Mouse (Mus musculus) lung, embryonic 16.5 days (tissue): ENCODE data around the gene Aup1. TPM values are rescaled to one million over a fixed set of nuclear protein-coding genes. Genes with fewer than 3 reads are reported as not detected.
A peak's percentile ranks its signal among the peaks of the same experiment; 100 is the strongest.

ENCODE experiments used
- ATAC-seq: fragments of 200-750 bp; cut with Nextera tagmentation; 2 replicates; pipeline ENCODE4 v1.8.0; 2017; ENCODE audit warnings: low read depth, mild to moderate bottlenecking, moderate library complexity
- H3K27ac ChIP-seq: fragments of 300-500 bp; sonication (generic); 2 replicates; pipeline ENCODE4 v1.5.1; 2014; ENCODE audit warnings: mild to moderate bottlenecking, control low read depth, low read length
- H3K27me3 ChIP-seq: fragments of 300-500 bp; sonication (generic); 2 replicates; pipeline ENCODE4 v1.6.1; 2014; ENCODE audit warnings: low read depth, low read length, mixed read lengths; ENCODE audit not compliant: control insufficient read depth, insufficient read depth
- H3K36me3 ChIP-seq: fragments of 300-500 bp; sonication (generic); 2 replicates; pipeline ENCODE4 v1.6.1; 2014; ENCODE audit warnings: low read length; ENCODE audit not compliant: control insufficient read depth, insufficient read depth
- H3K4me1 ChIP-seq: fragments of 300-500 bp; sonication (generic); replicated peaks from 2 replicates; pipeline ENCODE4 v1.6.1; 2014; ENCODE audit warnings: low read length, mixed read lengths; ENCODE audit not compliant: control insufficient read depth, insufficient read depth
- H3K4me2 ChIP-seq: fragments of 300-500 bp; sonication (generic); 2 replicates; pipeline ENCODE4 v1.6.1; 2014; ENCODE audit warnings: low read depth, low read length, control low read depth
- H3K4me3 ChIP-seq: fragments of 300-500 bp; sonication (generic); 2 replicates; pipeline ENCODE4 v1.5.1; 2014; ENCODE audit warnings: mild to moderate bottlenecking, low read length, control low read depth
- H3K9ac ChIP-seq: fragments of 300-500 bp; sonication (generic); 2 replicates; pipeline ENCODE4 v1.6.1; 2014; ENCODE audit warnings: low read length, control low read depth
- H3K9me3 ChIP-seq: fragments of 300-500 bp; sonication (generic); 2 replicates; pipeline ENCODE4 v1.6.1; 2016; ENCODE audit warnings: low read length; ENCODE audit not compliant: control insufficient read depth
- WGBS: fragments of 180-500 bp; shearing (Covaris S2); extraction: QIAGEN DNeasy Blood & Tissue Kit; methylation state at CpG from one replicate; pipeline ENCODE4 v1.1.7; 2014; 5-methylcytosine and 5-hydroxymethylcytosine counted together
- polyA plus RNA-seq: library from polyadenylated mRNA; unstranded; fragments of >200 nt; fragmentation: Nextera tagmentation; extraction: Ambion mirVana; gene quantifications from 2 replicates; pipeline ENCODE4 v1.2.1, GENCODE M21; 2015

Aup1 gene
- polyA plus RNA-seq, 1 experiment from 2014 or later: 211 TPM

GRCm38 (mm10) chr6:83057790-83058189 is 3.5 kb downstream of the Aup1 start, which contains the start of gene Dqx1:
Gene Dqx1, plus strand, starts transcription at chr6:83057844.
- H3K9ac ChIP-seq: no peak within 1 kb of the TSS
- no peaks in the 10 kb centered on the region for H3K9me3 ChIP-seq
- peaks cover 11% of the 10 kb centered on the region for H3K27me3 ChIP-seq
- H3K4me3 ChIP-seq: no peak within 1 kb of the TSS
- H3K27ac ChIP-seq: no peak within 1 kb of the TSS
- H3K4me2 ChIP-seq: no peak within 1 kb of the TSS
- H3K4me1 ChIP-seq: peaks cover 17% of the 10 kb centered on the region
- peaks cover 5% of the 10 kb centered on the region for H3K36me3 ChIP-seq
- 34% methylated on average over 3 of the region's 3 CpGs for WGBS
- 0 out of 2 replicates have a peak, but pooled peaks have one; percentile 1 for ATAC-seq

- peaks cover 20% of the 10 kb centered on the region for H3K27me3 ChIP-seq
- no peak overlapping the region for H3K9ac ChIP-seq
- no peak overlapping the region for H3K4me3 ChIP-seq
- H3K4me2 ChIP-seq: no peak overlapping the region
- H3K36me3 ChIP-seq: peaks cover 5% of the 10 kb centered on the region
- ATAC-seq: no peak
- peaks cover 10% of the 10 kb centered on the region for H3K4me1 ChIP-seq
- H3K9me3 ChIP-seq: no peaks in the 10 kb centered on the region
- H3K27ac ChIP-seq: no peak overlapping the region
- WGBS: 72% methylated on average over 2 of the region's 2 CpGs
Observed at GRCm38 (mm10) chr6:83058725-83059124, 4.4 kb downstream of the Aup1 start.

- Histone ChIP-seq H3K4me2 (no peak overlapping the region), H3K4me3 (no peak overlapping the region), H3K9me3 (no peaks in the 10 kb centered on the region), H3K4me1 (no peaks in the 10 kb centered on the region; the same call in 1 of the 2 replicates), H3K36me3 (no peaks in the 10 kb centered on the region), H3K27ac (no peak overlapping the region), H3K27me3 (peaks cover 92% of the 10 kb centered on the region), H3K9ac (no peak overlapping the region)
- WGBS: 30% methylated on average over 8 of the region's 8 CpGs
- ATAC-seq: no peak
Observed at GRCm38 (mm10) chr6:83065995-83066394, 11.7 kb downstream of the Aup1 start.

GRCm38 (mm10) chr6:83066441-83066840 is 12.1 kb downstream of the Aup1 start:
- ATAC-seq: no peak
- H3K4me2 ChIP-seq: no peak overlapping the region
- H3K27me3 ChIP-seq: peaks cover 97% of the 10 kb centered on the region
- no peaks in the 10 kb centered on the region for H3K36me3 ChIP-seq
- H3K27ac ChIP-seq: no peak overlapping the region
- no peak overlapping the region for H3K9ac ChIP-seq
- WGBS: 26% methylated on average over 6 of the region's 6 CpGs
- no peaks in the 10 kb centered on the region for H3K9me3 ChIP-seq
- H3K4me3 ChIP-seq: no peak overlapping the region
- H3K4me1 ChIP-seq: peaks cover 2% of the 10 kb centered on the region; the same call in 1 of the 2 replicates

GRCm38 (mm10) chr6:83068221-83068620 is 13.9 kb downstream of the Aup1 start:
- peaks cover 2% of the 10 kb centered on the region; the same call in 1 of the 2 replicates for H3K4me1 ChIP-seq
- no peaks in the 10 kb centered on the region for H3K36me3 ChIP-seq
- H3K4me2 ChIP-seq: peak overlapping the region; percentile 45; the same call in 1 of the 2 replicates
- H3K27me3 ChIP-seq: peaks cover 96% of the 10 kb centered on the region
- ATAC-seq: no peak
- H3K9me3 ChIP-seq: no peaks in the 10 kb centered on the region
- H3K4me3 ChIP-seq: peak overlapping the region; percentile 29
- WGBS: 6% methylated on average over 8 of the region's 8 CpGs
- H3K27ac ChIP-seq: no peak overlapping the region
- no peak overlapping the region for H3K9ac ChIP-seq

- H3K4me1 ChIP-seq: peaks cover 2% of the 10 kb centered on the region; the same call in 1 of the 2 replicates
- ATAC-seq: no peak
- H3K36me3 ChIP-seq: no peaks in the 10 kb centered on the region
- peak overlapping the region; percentile 29 for H3K4me3 ChIP-seq
- 1% methylated on average over 79 of the region's 81 CpGs for WGBS
- peaks cover 95% of the 10 kb centered on the region for H3K27me3 ChIP-seq
- no peaks in the 10 kb centered on the region for H3K9me3 ChIP-seq
- H3K27ac ChIP-seq: no peak overlapping the region
- H3K4me2 ChIP-seq: peak overlapping the region; percentile 45
- no peak overlapping the region for H3K9ac ChIP-seq
Observed at GRCm38 (mm10) chr6:83068706-83069487, 14.6 kb downstream of the Aup1 start.

- Histone ChIP-seq H3K27me3 (peaks cover 95% of the 10 kb centered on the region), H3K9me3 (no peaks in the 10 kb centered on the region), H3K27ac (no peak overlapping the region), H3K4me1 (peaks cover 2% of the 10 kb centered on the region; the same call in 1 of the 2 replicates), H3K4me3 (peak overlapping the region; percentile 2), H3K36me3 (no peaks in the 10 kb centered on the region), H3K4me2 (0 out of 2 replicates have a peak overlapping the region, but pooled peaks have one; percentile 7), H3K9ac (no peak overlapping the region)
- peak; percentile 29; the same call in 1 of the 2 replicates for ATAC-seq
- WGBS: 2% methylated on average over 59 of the region's 69 CpGs
Observed at GRCm38 (mm10) chr6:83069488-83070246, 15.3 kb downstream of the Aup1 start.

- H3K4me2 ChIP-seq: 0 out of 2 replicates have a peak within 1 kb of the TSS, but pooled peaks have one; percentile 7
- H3K9ac ChIP-seq: no peak within 1 kb of the TSS
- no peak within 1 kb of the TSS for H3K27ac ChIP-seq
- no peaks in the 10 kb centered on the region for H3K9me3 ChIP-seq
- no peak for ATAC-seq
- H3K4me1 ChIP-seq: peaks cover 2% of the 10 kb centered on the region; the same call in 1 of the 2 replicates
- H3K36me3 ChIP-seq: no peaks in the 10 kb centered on the region
- H3K27me3 ChIP-seq: peaks cover 95% of the 10 kb centered on the region
- WGBS: 2% methylated on average over 8 of the region's 10 CpGs
- peak within 1 kb of the TSS; percentile 29 for H3K4me3 ChIP-seq
Observed at GRCm38 (mm10) chr6:83070247-83070310, 15.8 kb downstream of the Aup1 start, which contains the start of gene Tlx2. Gene Tlx2, minus strand, starts transcription at chr6:83070293.
